Mouse (Mus musculus) C2C12 (cell line): ENCODE measurements around the gene Snap25. TPM values are rescaled to one million over a fixed set of nuclear protein-coding genes. Genes with fewer than 3 reads are reported as not detected.

Experiments
- H3K27me3 ChIP-seq: one replicate; pipeline ENCODE4 v1.6.1; 2011; ENCODE audit not compliant: control insufficient read depth, insufficient read depth, insufficient read length
- H3K36me3 ChIP-seq: one replicate; pipeline ENCODE4 v1.6.1; 2011; ENCODE audit not compliant: control insufficient read depth, insufficient read depth
- H3K4me3 ChIP-seq: one replicate; pipeline ENCODE4 v1.5.1; 2011; ENCODE audit warnings: mild to moderate bottlenecking, control low read depth; ENCODE audit not compliant: poor library complexity, insufficient read depth, severe bottlenecking
- H3K79me2 ChIP-seq: one replicate; pipeline ENCODE4 v1.6.1; 2011; ENCODE audit not compliant: control insufficient read depth, insufficient read depth
- H3K79me3 ChIP-seq: one replicate; pipeline ENCODE4 v1.6.1; 2011; ENCODE audit warnings: low read depth, control low read depth
- H3ac ChIP-seq: one replicate; pipeline ENCODE3; 2011; ENCODE audit warnings: low read depth; ENCODE audit not compliant: control insufficient read depth, insufficient read length
- CEBPB ChIP-seq: IDR thresholded peaks from one replicate; pipeline ENCODE4 v1.6.1; 2011; ENCODE audit warnings: low read depth, mild to moderate bottlenecking, control low read depth, moderate library complexity
- CTCF ChIP-seq: IDR thresholded peaks from one replicate; pipeline ENCODE4 v1.5.1; 2011; ENCODE audit not compliant: control insufficient read depth, insufficient read depth, insufficient read length
- FOSL1 ChIP-seq: IDR thresholded peaks from one replicate; pipeline ENCODE4 v1.8.0; 2011; ENCODE audit warnings: mild to moderate bottlenecking, low read length; ENCODE audit not compliant: poor library complexity, insufficient read depth, severe bottlenecking
- MAX ChIP-seq: IDR thresholded peaks from one replicate; pipeline ENCODE4 v1.6.1; 2011; ENCODE audit warnings: mild to moderate bottlenecking, control low read depth
- MYOD1 ChIP-seq: IDR thresholded peaks from one replicate; pipeline ENCODE4 v1.6.1; 2011; ENCODE audit warnings: low read depth; ENCODE audit not compliant: control insufficient read depth, insufficient read length
- MYOG ChIP-seq: IDR thresholded peaks from one replicate; pipeline ENCODE4 v1.6.1; 2011; ENCODE audit not compliant: control insufficient read depth, insufficient read length; ENCODE audit errors: extremely low read depth
- USF1 ChIP-seq: IDR thresholded peaks from one replicate; pipeline ENCODE4 v1.6.1; 2011; ENCODE audit warnings: low read depth, mild to moderate bottlenecking, control low read depth, moderate library complexity
- polyA plus RNA-seq: library from polyadenylated mRNA; unstranded; fragments of >200 nt; fragmentation: generic; extraction: Trizol; gene quantifications from one replicate; pipeline ENCODE4 v1.2.1, GENCODE M21; 2012; ENCODE audit warnings: missing spikeins

The Snap25 gene
- polyA plus RNA-seq, 1 experiment, result not detected

DNA sequence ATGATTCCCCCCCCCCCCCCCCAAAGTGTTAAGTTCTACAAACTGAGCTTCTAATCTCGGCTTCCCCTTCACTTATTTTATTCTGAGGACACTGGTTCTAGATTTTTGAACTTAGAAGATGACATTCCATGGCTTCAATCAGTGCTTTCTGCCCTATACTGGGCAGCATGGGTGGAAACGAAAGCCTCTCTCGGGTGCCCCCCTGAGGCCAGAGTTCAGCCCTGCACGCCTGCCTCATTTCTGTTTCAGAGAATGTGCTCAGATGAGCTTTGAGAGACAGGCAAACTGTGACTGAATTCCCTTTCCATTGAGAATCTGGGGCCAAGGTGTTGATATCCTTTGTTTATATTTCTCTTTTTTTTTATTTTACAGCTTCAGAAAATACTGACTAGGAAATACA, 7.0 kb downstream of the Snap25 start:
- H3K4me3 ChIP-seq, result no peak overlapping the region
- no peaks in the 10 kb centered on the region for H3K79me2 ChIP-seq
- H3K79me3 ChIP-seq, result no peaks in the 10 kb centered on the region
- no peaks in the 10 kb centered on the region for H3K27me3 ChIP-seq
- H3K36me3 ChIP-seq, result no peaks in the 10 kb centered on the region
- no peak overlapping the region for H3ac ChIP-seq
- no peak for TF ChIP-seq CEBPB
- peak; percentile 52 for TF ChIP-seq CTCF

DNA sequence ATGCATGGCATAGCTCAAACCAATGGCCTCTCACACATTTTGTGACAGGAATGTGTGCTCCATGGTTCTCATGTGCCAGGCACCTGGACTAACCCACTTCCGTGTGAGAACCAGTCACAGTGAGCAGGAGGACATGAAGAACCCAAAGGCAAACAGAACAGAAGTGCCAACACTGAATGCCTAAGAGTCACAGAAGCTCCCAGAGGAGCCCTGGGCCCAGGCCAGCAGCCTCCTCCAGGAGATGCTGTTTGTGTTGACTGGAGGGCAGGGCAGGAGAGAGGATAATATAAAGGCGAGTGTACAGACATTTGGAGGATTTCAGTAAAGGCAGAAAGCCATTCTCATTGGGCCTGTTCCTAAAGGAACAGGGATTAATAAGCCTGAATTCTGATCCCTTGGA, 25.0 kb downstream of the Snap25 start:
- H3ac ChIP-seq, result no peak overlapping the region
- H3K79me2 ChIP-seq, result no peaks in the 10 kb centered on the region
- H3K27me3 ChIP-seq, result no peaks in the 10 kb centered on the region
- no peak overlapping the region for H3K4me3 ChIP-seq
- TF ChIP-seq USF1 (no peak), CEBPB (no peak), MAX (no peak), CTCF (no peak)
- no peaks in the 10 kb centered on the region for H3K36me3 ChIP-seq
- no peaks in the 10 kb centered on the region for H3K79me3 ChIP-seq

DNA sequence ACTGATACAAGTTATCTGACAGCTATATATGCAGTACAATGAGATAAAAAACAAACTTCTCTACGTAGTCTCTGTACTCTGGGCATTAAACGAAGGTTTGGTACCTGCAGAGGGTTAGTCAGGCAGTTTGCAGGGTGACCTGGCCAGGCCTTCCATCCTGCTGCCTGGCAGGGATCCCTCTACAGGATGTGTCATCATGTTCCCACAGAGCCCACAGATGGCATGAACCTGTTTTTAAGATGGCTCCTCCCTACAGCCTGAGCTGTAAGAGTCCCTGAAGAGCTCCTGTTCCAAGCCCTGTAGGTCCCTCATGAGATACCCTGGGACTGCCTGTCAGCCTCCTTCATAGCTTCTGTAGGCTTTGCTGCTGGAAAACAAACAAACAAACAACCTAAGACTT, 29.0 kb downstream of the Snap25 start:
- Histone ChIP-seq H3K27me3 (no peaks in the 10 kb centered on the region), H3K4me3 (no peak overlapping the region), H3K79me2 (no peaks in the 10 kb centered on the region), H3ac (no peak overlapping the region), H3K36me3 (no peaks in the 10 kb centered on the region), H3K79me3 (no peaks in the 10 kb centered on the region)
- TF ChIP-seq CEBPB (no peak), FOSL1 (no peak), CTCF (no peak), USF1 (no peak), MYOG (no peak), MYOD1 (no peak), MAX (no peak)

DNA sequence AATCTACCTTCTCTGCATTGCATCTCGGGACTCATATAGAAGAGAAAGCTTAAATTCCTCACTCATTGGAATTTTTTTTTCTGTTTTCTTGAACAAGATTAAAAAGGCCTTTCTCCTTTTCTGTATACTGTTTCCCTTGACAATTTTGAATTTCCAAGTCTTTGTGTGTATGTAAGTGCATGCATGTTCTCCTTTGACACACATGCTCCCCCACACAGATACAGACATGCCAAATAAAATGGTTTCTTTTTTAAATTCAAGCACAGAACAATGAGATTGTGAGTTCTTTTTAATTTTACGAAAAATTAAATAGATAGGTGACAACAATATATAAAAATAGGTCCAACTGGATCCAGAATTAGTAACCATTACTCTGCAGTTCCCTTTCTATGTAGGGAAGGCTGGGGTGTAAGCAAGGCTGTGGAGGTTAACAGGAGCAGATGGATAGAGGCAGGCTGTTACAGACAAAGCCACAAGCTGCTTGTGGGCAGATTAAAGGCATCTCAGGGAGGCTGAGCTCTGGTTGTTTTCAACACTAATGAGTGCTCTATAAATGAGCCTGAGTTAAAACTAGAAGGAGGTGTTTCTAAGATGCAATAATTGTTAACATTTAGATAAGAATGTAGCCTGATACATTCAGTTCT, 31.6 kb downstream of the Snap25 start:
- H3K36me3 ChIP-seq, result no peaks in the 10 kb centered on the region
- no peak for TF ChIP-seq USF1
- TF ChIP-seq MAX, result no peak
- TF ChIP-seq FOSL1, result no peak
- TF ChIP-seq MYOD1, result no peak
- no peak for TF ChIP-seq CTCF
- TF ChIP-seq CEBPB, result no peak
- no peak for TF ChIP-seq MYOG
- H3K79me3 ChIP-seq, result no peaks in the 10 kb centered on the region
- no peak overlapping the region for H3ac ChIP-seq
- H3K27me3 ChIP-seq, result no peaks in the 10 kb centered on the region
- no peak overlapping the region for H3K4me3 ChIP-seq
- no peaks in the 10 kb centered on the region for H3K79me2 ChIP-seq

DNA sequence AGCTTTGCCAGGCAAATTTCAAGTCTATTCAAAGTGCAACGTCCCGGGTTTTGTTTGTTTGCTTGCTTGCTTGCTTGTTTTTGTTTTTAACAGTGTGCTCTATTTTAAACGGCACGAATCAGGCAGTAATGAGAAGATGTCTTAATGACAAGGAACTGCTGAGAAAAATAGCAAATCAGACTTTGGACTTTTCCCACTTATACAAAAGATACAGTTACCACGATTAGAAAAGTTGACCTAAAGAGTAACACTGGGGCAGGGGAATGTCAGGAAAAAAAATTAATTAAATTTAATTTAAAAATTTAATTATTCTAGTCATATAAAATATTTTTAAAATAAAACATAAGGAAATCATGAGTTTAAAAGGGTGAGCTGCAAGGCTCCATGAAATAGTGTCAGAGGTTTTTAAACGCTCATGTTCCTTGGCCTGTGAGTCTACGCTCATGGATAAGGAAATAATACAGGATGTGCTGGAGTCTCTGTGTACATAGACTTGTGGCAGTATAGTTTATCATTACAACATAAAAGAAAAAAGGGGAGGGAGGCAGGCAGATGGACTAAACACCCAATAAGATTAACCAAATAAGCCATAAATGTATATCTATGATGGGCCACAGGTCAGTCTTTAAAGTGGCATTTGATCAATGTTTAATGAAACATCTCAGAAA, 32.2 kb downstream of the Snap25 start:
- Histone ChIP-seq H3K79me2 (no peaks in the 10 kb centered on the region), H3K79me3 (no peaks in the 10 kb centered on the region), H3K27me3 (no peaks in the 10 kb centered on the region), H3K4me3 (no peak overlapping the region), H3ac (no peak overlapping the region), H3K36me3 (no peaks in the 10 kb centered on the region)
- TF ChIP-seq CEBPB, result no peak
- no peak for TF ChIP-seq FOSL1
- TF ChIP-seq CTCF, result no peak
- no peak for TF ChIP-seq MYOG
- no peak for TF ChIP-seq MAX
- no peak for TF ChIP-seq MYOD1
- TF ChIP-seq USF1, result no peak

DNA sequence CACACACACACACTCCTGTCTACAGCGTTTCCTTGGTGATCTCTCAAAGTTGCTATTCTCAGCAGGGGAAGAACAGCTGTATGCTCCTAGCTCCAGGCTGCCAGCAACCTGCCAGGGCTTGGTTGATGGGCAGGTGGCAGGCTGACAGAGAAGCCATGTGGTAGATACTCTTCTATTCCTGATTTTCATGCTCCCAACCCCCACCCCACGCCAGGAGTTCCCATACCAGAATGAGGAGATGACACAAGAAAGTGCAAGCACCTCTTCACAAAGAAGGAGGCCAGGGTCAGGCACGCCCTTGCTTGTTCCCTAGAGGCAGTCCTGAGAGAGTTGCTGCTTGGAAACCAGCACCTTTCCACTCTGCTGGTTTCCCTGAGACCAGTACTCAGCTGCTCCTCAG, 40.4 kb downstream of the Snap25 start:
- no peak for TF ChIP-seq FOSL1
- no peak for TF ChIP-seq MYOD1
- TF ChIP-seq CTCF, result no peak
- TF ChIP-seq USF1, result no peak
- TF ChIP-seq CEBPB, result no peak
- TF ChIP-seq MYOG, result no peak
- TF ChIP-seq MAX, result no peak
- Histone ChIP-seq H3K36me3 (no peaks in the 10 kb centered on the region), H3K4me3 (no peak overlapping the region), H3K79me3 (no peaks in the 10 kb centered on the region), H3ac (no peak overlapping the region), H3K27me3 (no peaks in the 10 kb centered on the region), H3K79me2 (no peaks in the 10 kb centered on the region)
